Mouse (Mus musculus) right cerebral cortex, postnatal 14 days (tissue): ENCODE data around the gene Shq1.
A peak's percentile ranks its signal among the peaks of the same experiment; 100 is the strongest.

Experiments
- DNase-seq: peaks from one replicate; pipeline ENCODE4 v3.0.0; 2022

The Shq1 gene

DNA sequence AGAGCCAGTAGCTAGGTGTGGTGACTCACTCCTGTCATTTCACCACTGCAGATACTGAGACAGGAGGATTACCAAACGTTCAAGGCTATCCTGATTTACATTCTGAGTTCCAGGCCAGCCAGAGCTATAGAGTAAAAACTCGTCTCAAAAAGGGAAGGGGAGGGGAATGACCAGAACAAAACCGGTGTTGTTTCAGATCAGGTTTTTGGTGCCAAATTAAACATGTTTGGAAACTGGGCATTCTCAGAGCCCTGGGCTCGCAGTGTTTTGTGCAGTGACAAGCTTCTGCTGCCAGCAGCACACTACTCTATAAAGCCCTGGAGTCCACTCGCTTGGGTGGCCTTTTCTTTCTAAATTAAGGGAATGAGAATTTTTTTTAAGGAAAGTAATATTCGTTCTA, 8.7 kb downstream of the Shq1 start:
- DNase-seq = no peak

DNA sequence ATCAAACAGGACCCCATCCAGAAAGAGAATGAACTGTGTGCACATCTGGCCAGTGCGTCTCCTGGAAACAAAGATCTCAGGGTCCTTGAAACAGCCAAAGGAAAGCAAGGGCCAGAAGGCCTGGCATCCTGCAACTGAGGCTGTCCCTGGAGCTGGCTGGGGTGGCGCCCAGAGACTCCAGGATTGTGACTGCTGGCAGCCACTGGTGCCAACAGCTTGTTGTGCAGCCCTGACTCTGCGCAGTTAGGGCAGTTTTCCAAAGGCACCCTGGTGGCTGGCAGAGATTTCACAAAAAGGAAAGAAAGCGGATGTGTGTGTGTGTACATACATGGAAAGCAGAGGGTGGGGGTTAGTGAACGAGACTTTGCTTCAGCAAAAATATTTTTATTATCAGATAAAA, 10.6 kb downstream of the Shq1 start:
- peak; percentile 57 for DNase-seq

DNA sequence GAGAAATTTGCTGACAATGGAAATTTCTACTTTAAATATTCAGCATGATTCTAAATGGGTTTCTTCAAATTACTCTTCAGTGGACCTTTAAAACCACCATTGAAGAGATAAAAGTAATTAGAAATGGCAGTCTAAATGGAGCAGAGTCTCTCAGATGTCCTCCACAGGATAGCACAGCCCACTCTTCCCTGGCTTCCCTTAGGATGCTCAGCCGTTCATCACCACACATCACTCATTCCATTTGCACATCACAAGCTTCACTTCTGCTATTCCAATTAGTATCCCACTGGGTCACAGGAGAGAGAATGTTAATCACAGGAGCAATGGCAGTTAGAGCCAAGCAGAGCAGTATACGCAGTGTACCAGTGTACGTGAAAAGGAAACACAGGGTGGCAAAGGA, 18.4 kb downstream of the Shq1 start:
- no peak for DNase-seq

DNA sequence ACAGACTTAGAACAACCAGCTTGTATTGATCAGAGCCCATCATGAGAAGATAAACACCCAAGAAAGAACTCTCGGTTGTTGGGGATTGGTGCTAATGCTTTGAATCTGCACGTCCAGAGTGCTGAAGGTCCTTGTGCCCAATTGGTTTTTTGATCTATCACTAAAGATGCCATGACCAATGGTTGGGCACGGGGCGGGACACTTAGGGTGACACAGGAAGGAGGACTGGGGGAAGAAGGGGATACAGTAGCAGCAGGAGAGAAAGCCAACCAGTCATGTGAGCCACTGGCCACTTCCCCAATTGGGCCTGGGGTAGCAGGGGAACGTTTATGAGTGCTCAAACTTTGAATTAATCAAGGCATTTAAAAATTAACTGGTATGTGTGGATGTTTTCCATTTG, 23.8 kb downstream of the Shq1 start:
- DNase-seq = no peak

DNA sequence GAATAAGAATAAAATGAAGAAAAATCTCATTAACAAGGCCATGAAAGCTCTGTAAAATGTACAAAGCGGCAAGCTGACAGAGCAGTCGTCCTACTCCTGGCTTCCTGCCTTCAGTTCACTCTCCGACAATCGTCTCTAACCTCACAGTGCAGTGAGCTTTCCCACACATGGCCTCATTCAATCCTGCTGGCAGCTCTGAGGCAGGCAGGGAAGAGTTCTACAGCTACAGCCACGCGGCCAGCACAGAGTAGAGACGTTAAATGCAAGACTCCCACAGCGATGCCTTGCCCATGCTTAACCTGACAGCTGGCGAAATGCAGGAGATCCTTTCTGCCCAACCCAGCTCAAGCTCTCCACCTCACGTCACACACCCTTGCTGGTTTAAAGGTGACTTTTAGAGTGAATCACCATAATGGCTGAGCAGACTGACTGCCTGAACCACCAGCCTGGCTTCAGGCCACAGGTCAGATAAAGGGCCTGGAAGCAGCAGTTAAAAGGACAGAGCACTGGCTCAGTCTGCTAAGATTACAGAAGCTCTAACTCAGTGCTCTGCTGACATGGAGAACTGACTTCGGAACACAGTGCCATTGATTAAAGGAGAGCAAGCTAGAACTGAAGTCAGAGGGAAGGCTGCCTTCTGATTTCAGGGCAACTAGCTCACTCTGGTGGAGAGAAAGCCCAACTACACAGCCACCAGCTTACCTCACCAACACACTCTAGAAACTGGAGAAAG, 25.3 kb downstream of the Shq1 start:
- DNase-seq = peak; percentile 46

DNA sequence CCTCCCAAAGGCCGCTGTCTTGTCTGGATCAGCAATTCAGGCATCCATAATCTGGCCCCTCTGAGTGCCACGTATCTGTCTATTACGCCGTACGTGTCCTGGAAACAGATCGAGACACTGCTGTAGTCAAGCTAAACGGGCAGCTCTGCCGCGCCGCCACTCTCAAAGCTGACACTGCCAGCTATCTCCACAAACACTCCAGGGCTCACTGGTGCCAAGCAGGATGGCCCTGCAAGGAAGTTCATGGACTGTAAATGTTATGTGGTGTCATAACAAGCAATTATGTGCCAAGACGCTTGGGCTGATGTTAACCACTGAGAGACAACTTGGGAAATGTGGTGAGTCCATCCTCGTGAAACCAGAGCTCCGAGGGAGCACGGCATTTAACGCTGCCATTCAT, 26.3 kb downstream of the Shq1 start:
- DNase-seq = no peak

DNA sequence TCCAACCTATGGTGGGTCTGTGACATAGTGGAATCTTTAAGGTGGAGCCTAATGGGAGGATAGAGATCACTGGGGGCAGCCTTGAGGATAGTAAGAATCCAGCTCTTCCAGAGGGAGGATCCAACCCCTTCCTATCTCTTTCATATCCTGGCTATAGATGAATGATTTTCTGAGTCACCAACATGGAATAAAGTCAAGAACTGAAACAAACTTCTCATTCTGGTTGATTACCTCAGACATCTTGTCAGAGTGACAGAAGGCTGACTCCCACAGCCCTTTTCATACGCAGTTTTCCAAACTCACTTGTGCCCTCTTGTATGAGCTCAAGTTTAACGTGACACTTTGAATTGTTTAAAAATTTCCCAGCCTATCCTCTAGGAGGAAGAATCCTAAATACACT, 28.2 kb downstream of the Shq1 start:
- no peak for DNase-seq

DNA sequence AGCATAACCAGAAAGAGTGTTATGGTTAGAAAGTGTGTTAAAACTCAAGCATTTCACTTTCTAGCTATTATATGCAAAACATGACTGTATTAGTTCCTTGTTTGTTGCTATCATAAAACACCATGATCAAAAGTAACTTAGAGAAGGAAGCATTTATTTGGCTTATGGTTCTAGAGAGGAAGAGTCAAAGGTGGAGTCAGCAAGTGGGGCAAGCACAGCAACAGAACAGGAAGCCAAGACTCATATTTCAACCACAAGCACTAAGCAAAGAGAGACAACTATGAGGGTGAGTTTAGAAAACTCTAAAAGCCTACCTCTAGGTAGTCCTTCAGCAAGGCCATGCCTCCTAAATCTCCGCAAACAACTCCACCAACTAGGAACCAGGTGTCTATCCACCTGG, 30.4 kb downstream of the Shq1 start:
- no peak for DNase-seq

DNA sequence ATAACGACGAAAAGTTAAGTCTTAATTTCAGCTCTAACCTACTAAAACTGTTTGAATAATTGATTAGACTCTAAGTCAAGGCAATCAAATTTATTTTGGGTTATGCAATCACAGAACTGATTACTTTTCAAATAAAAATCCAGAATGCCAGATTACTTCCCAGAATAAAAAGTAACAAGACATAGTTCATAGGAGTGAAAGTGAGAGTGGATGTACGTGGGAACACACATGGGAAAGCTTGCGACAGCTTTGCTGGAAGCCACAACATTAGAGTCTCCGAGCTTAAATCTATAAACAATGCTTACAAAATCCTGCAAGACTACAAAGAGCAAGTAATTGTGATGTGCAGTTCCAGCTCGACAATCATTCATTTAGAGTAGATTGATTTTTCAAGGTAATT, 41.9 kb downstream of the Shq1 start:
- DNase-seq = no peak

DNA sequence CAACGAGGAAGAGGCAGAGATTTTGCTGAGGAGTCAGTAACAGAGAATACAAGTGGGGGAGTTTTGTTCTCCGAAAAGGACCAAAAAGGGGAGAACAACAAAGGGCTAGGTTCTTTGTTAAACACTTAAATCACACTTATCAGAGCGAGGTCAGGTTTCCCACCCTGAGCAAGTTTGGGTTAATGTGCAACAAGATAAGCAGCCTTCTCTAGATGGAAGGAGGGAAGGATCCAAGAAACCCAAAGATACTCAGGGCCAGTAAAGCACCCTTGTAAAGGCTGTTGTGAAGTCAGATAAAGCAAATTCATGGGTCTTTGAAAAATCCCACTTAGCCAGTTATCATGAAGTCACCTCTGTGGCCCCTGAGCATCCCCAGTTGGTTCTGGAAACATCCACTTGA, 42.7 kb downstream of the Shq1 start:
- no peak for DNase-seq

DNA sequence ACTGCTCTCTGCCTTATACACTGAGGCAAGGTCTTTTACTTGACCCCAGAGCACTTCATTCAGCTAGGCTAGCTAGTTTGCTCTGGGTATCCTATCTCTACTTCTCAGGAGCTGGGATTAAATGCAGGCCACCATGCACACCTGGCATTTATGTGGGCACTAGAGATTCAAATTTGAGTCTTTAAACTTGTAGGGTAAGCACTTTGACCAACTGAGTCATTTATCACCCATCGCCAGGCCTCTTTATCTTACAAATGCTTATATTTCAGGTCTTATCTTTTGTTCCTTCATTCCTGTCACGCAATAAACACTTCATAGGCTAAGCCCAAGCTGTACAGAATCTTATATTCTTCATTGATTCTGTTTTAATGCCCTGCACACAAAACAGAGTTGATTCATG, 47.0 kb downstream of the Shq1 start:
- no peak for DNase-seq

DNA sequence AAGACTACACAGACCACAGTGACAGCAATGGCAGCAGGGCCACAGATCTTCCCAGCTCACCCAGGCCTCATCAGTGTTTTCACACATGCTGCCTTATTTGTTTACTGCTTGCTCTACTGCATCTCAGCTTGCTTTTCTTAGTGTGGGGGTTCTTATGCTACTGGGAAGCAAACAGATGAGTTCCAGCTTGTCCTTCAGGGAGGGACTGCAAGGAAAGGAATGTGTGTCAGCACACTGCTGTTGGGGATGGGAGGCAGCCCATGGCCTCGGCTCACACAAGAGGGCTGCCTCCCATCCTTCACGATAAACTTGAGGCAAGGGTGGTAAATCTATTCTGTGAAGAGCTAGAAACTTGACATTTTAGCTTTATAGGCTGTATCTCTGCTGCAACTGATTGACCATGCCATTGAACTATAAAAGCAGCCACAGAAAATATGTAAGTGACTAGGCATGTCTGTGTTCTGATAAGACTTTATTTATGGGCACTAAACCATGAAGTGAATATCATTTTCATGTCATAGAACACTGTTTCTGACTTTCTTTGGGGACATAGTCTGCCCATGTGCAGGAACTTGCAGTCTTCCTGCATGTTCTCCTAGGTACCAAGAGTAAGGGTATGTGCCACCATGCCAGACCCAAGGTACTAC, 48.0 kb downstream of the Shq1 start:
- no peak for DNase-seq

DNA sequence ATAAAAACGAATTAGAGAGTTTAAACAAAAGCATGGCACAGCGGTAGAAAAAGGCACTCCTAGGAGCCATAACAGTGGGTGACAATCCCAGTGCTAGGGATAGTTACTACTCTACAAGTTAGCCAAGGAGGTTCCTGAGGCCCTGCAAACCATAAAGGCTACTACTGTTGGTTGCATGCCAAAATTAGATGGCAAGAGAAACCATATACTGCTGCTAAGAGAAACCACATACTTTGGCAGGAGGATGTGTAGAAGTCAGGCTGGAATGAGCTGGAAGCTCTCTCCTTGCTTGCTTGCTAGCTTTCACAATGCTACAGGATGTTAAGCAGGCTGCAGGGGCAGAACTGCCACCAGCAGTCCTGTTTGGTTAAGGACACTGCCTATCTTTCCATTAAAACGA, 50.5 kb downstream of the Shq1 start:
- DNase-seq = no peak

DNA sequence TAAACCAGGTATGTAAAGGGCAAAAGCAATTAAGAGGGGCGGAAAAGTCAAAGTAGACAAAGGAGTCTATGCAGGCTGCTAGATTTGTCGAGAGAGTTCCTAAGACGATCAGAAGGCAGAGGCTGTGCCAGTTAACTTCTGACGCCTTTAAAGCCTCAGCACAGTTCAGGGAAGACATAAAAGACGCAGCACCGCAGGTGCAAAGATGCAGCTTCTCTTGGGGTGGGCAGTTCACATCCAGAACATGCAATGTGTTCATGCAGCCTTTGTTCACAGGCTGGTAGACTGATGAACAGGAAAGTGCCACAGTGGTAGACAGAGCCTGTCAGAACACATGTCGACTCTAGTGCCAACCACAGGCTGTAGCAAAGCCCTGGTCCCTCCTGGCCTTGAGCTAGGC, 51.6 kb downstream of the Shq1 start:
- DNase-seq = no peak

DNA sequence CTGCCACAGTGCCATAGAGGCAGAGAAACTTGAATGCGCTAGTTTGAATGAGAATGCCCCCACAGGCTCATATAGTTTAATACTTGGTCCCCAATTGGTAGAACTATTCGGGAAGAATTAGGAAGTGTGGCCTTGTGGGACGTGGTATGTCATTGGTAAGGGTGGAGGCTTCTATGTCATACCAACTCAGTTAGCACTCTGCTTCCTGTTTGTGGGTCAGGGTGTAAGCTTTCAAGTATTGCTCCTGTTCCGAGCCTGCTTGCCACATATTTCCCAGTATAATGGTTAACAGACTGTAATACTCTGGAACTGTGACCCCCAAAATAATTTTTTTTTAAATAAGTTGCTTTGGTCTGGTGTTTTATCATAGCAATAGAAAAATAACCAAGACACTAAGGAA, 54.8 kb downstream of the Shq1 start:
- no peak for DNase-seq

DNA sequence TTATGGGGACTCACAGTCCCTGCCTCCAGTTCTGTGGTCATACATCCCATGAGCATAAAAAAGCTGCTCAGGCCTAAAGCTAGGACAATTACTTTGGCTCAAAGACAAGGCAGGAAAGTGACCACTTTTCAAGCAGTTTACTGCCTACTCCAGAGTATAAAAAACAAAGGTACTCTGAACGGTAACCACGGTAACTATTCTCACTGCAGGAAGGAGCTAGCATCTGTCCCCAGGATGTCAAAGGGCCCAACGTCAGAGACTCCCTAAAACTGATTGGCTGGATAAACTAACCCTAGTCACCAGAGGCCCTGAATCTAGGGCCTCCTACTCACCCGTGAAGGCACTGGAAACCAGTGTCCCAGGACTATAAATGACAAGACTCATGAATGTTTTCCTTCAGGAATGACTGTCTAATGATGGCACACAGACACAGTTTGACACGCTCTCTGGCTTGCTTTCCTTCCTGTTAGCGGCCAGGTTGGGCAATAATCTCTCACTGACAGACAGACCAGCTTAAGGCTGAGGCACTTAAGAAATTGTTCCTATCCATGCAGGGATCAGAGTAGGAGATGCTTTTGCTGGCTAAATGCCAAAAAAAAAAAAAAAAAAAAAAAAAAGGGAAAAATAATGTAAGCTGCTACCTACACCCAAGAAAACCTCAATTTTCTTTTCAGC, 57.2 kb downstream of the Shq1 start:
- DNase-seq = no peak

DNA sequence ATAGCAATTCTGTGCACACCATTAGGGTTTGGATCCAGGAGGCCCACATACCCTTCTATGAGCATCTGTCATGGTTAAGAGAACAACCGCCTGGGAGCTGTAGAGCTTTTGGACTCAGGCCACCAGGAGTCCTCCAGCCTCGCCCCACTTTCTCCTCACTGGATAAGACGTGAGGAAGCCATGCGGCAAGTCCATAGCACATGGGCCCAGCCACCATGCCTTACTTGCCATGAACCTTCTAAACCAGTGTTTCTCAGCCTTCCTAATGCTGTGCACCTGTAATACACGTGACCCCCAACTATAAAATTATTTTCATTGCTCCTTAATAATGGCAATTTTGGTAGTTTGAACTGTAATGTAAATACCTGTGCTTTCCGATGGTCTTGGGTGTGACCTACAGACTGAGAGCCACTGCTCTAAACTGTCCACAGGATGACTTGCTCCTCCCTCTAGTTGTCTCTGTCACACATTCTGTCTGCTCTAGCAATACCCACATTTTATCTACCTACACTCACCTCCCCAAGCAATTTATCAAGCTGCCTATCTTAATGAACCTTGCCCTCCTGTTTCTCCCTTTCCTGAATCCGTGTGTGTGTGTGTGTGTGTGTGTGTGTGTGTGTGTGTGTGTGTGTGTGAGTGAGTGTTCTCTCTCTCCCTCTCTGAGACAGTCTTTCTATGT, 59.9 kb downstream of the Shq1 start:
- DNase-seq = no peak

DNA sequence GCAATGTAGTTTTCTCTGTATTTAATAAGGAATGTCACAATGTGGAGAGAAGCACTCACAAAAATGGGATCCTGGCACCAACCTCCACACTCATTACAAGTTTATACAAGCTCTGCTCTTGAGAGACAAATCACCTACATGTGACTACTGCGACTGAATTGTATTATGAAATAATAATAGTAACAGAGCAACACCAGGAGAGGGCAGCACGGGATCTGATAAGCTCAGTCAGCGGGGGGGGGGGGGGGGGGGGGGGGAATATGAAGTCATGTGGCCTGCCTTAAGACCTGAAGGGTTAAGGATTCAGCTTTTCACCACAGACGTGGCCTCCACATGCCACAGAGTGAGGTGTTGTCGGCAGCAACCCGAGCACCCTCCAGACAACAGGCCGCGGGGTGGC, 60.8 kb downstream of the Shq1 start:
- DNase-seq = no peak

DNA sequence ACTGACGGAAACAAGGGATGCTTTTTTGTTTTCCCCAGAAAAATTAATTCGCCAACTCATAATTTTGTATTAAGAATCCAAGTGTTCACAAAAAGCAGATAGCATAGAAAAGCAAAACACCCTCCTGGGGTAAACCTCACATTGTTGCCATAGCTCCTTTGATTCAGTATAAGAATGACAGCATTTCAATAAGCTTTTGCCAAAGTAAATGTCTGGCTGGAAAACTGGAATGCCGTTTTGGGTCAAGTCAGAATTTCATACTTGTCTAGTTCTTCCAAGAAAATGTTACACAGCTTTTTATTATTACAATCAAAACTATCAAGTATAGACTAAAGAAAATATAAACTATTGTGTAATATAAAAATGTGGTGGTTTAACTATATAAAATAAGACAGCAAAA, 61.7 kb downstream of the Shq1 start:
- no peak for DNase-seq

DNA sequence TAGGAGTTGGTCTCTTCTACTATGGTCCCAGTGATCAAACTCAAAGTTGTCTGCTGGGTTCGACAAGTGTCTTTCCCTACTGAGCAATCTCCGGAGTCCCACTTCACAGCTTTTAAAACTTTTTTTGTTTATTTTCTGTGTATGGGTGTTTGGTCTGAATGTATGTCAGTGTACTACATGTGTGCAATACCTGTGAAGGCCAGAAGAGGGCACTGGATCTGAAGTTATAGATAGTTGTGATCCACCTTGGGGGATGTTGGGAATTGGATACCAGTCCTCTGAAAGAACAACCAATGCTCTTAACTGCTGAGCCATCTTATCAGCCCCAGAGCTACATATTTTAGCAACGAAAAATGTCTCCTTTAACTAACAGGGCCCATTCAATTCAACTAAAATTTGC, 62.5 kb downstream of the Shq1 start:
- DNase-seq = no peak

DNA sequence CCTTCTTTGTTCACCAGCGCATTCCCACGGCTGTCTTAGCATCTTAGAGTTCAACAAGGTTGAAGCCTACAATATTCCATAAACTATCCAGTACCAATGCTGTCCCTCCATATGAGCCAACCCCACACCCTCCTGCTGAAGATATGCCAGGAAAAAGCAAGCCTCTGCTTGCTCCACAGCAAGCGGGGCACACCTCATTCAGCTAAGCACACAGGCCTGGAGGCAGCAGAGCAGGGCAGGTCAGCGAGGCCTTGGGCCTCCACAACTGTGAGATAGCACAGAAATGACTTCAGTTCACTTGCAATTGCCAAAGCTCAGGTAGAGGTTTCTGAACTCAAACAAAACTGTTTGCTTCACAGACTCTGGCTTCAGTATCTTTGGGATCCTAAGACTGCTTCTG, 64.2 kb downstream of the Shq1 start:
- no peak for DNase-seq

DNA sequence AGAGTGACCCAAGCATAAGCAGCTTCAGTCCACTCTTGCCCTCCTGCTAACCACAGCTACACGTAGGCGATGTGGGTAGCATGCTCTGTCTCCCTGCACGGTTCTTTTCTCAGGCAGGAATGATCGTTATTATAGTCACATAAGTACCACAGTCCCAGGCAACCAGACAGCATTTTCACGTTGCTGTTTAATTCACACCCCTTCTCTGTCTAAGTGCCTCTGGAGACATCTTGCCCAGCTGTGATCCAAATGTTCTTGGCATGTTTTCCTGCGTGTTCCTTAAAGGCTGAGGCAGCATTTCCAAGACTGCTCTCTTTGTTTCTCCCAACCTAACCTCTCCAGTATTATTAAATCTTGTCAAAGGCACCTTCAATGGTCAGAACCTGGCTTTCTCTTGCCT, 67.3 kb downstream of the Shq1 start:
- no peak for DNase-seq

DNA sequence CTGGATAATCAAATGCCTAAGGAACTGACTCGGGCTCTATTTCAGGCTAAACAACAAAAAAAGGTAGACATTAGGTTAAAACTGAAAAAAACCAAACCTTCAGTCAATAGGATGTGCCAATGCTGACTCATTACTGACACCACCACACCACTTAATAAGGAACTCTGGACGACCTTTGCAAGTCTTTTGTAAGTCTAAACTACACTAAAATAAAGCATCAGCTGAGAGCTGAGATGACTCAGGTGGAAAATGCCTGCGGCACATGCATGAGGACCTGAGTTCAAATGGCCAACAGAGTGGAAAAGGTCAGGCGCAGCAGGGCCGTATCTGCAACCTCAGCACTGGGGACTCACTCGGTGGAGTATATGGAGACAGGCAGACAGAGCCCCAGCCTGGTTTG, 69.3 kb downstream of the Shq1 start:
- DNase-seq = no peak

DNA sequence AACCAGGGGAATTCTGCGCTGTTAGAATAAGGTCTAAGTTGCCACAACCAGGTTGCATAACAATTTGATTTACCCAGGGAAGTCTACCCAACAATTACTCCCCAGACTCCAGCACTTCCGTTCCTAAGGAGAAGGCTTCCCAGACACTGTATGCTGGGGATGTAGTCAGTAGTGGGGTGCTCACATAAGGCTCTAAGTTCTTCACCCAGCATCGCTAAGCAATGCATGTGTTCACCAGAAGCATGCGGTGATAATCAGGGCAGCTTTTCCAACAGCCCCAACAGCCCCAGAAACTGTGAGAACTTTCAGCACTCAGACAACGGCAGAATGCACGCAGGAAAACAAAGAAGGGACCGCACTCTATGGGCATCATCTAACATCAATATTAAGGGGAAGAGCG, 77.1 kb downstream of the Shq1 start:
- no peak for DNase-seq
